Mouse (Mus musculus) embryonic facial prominence, embryonic 11.5 days (tissue): ENCODE data around the gene Kbtbd4. TPM values are rescaled to one million over a fixed set of nuclear protein-coding genes. Genes with fewer than 3 reads are reported as not detected.

Source experiments
- ATAC-seq: fragments of 200-750 bp; cut with Nextera tagmentation; replicated peaks from 2 replicates; pipeline ENCODE4 v1.8.0; 2017; ENCODE audit warnings: low read depth; ENCODE audit not compliant: insufficient number of reproducible peaks, low FRiP score, low TSS enrichment
- DNase-seq: peaks from one replicate; pipeline ENCODE4 v3.0.0-alpha.2; 2015; ENCODE audit warnings: low spot score
- H3K27ac ChIP-seq: fragments of 300-500 bp; sonication (generic); replicated peaks from 2 replicates; pipeline ENCODE4 v1.5.1; 2014; ENCODE audit warnings: mild to moderate bottlenecking, low read depth, low read length, control low read depth
- H3K27me3 ChIP-seq: fragments of 300-500 bp; sonication (generic); 2 replicates; pipeline ENCODE4 v1.6.1; 2014; ENCODE audit warnings: mild to moderate bottlenecking, low read length, moderate library complexity, mixed read lengths; ENCODE audit not compliant: control insufficient read depth, insufficient read depth
- H3K36me3 ChIP-seq: fragments of 300-500 bp; sonication (generic); replicated peaks from 2 replicates; pipeline ENCODE4 v1.6.1; 2014; ENCODE audit warnings: low read depth, mild to moderate bottlenecking, low read length, moderate library complexity, mixed read lengths; ENCODE audit not compliant: control insufficient read depth, insufficient read depth
- H3K4me1 ChIP-seq: fragments of 300-500 bp; sonication (generic); 2 replicates; pipeline ENCODE4 v1.6.1; 2014; ENCODE audit warnings: low read length, mixed read lengths; ENCODE audit not compliant: control insufficient read depth, insufficient read depth
- H3K4me2 ChIP-seq: fragments of 300-500 bp; sonication (generic); 2 replicates; pipeline ENCODE4 v1.6.1; 2014; ENCODE audit warnings: low read depth, mild to moderate bottlenecking, control low read depth, low read length, moderate library complexity
- H3K4me3 ChIP-seq: fragments of 300-500 bp; sonication (generic); 2 replicates; pipeline ENCODE4 v1.5.1; 2014; ENCODE audit warnings: low read depth, low read length, control low read depth
- H3K9ac ChIP-seq: fragments of 300-500 bp; sonication (generic); replicated peaks from 2 replicates; pipeline ENCODE4 v1.6.1; 2014; ENCODE audit warnings: mild to moderate bottlenecking, control low read depth, low read length
- H3K9me3 ChIP-seq: fragments of 300-500 bp; sonication (generic); replicated peaks from 2 replicates; pipeline ENCODE4 v1.6.1; 2016; ENCODE audit warnings: mild to moderate bottlenecking, low read length, inconsistent platforms, mixed read lengths; ENCODE audit not compliant: control insufficient read depth
- WGBS: fragments of 180-500 bp; shearing (Covaris S2); extraction: QIAGEN DNeasy Blood & Tissue Kit; methylation state at CpG from one replicate; pipeline ENCODE4 v1.1.7; 2014; 5-methylcytosine and 5-hydroxymethylcytosine counted together
- polyA plus RNA-seq: library from polyadenylated mRNA; unstranded; fragments of >200 nt; fragmentation: Nextera tagmentation; extraction: Ambion mirVana; gene quantifications from 2 replicates; pipeline ENCODE4 v1.2.1, GENCODE M21; 2014

The Kbtbd4 gene
- polyA plus RNA-seq, 1 experiment from 2014 or later = 53.1 TPM

GRCm38 (mm10) chr2:90928566-90928965 is 24.0 kb downstream of the Kbtbd4 start:
- ATAC-seq (no peak), DNase-seq (no peak)
- H3K36me3 ChIP-seq = no peaks in the 10 kb centered on the region
- no peak overlapping the region for H3K9ac ChIP-seq
- no peak overlapping the region for H3K27ac ChIP-seq
- WGBS = 83% methylated on average over 13 of the region's 13 CpGs
- H3K4me1 ChIP-seq = no peaks in the 10 kb centered on the region
- H3K27me3 ChIP-seq = no peaks in the 10 kb centered on the region
- H3K4me2 ChIP-seq = no peak overlapping the region
- H3K4me3 ChIP-seq = no peak overlapping the region
- no peaks in the 10 kb centered on the region for H3K9me3 ChIP-seq

GRCm38 (mm10) chr2:90931829-90932228 is 27.3 kb downstream of the Kbtbd4 start:
- ATAC-seq (no peak), DNase-seq (no peak)
- H3K9me3 ChIP-seq = no peaks in the 10 kb centered on the region
- no peak overlapping the region for H3K4me3 ChIP-seq
- H3K9ac ChIP-seq = no peak overlapping the region
- no peaks in the 10 kb centered on the region for H3K27me3 ChIP-seq
- no peaks in the 10 kb centered on the region for H3K4me1 ChIP-seq
- H3K27ac ChIP-seq = no peak overlapping the region
- no peaks in the 10 kb centered on the region for H3K36me3 ChIP-seq
- 70% methylated on average over 8 of the region's 8 CpGs for WGBS
- no peak overlapping the region for H3K4me2 ChIP-seq

GRCm38 (mm10) chr2:90932273-90932672 is 27.7 kb downstream of the Kbtbd4 start:
- H3K27me3 ChIP-seq = no peaks in the 10 kb centered on the region
- WGBS = 76% methylated on average over 2 of the region's 2 CpGs
- no peak overlapping the region for H3K27ac ChIP-seq
- no peak overlapping the region for H3K4me2 ChIP-seq
- H3K9me3 ChIP-seq = no peaks in the 10 kb centered on the region
- no peak overlapping the region for H3K4me3 ChIP-seq
- no peaks in the 10 kb centered on the region for H3K36me3 ChIP-seq
- H3K4me1 ChIP-seq = no peaks in the 10 kb centered on the region
- H3K9ac ChIP-seq = no peak overlapping the region
- ATAC-seq (no peak), DNase-seq (no peak)

GRCm38 (mm10) chr2:90938362-90938761 is 33.8 kb downstream of the Kbtbd4 start:
- Histone ChIP-seq H3K36me3 (no peaks in the 10 kb centered on the region), H3K4me3 (no peak overlapping the region), H3K4me1 (no peaks in the 10 kb centered on the region), H3K27ac (no peak overlapping the region), H3K27me3 (no peaks in the 10 kb centered on the region), H3K4me2 (no peak overlapping the region), H3K9ac (no peak overlapping the region), H3K9me3 (no peaks in the 10 kb centered on the region)
- ATAC-seq (no peak), DNase-seq (no peak)
- WGBS = 71% methylated on average over 3 of the region's 3 CpGs

- peak overlapping the region; percentile 97 for H3K9ac ChIP-seq
- 52% methylated on average over 8 of the region's 8 CpGs for WGBS
- no peaks in the 10 kb centered on the region for H3K36me3 ChIP-seq
- peak; percentile 39 for ATAC-seq
- H3K4me3 ChIP-seq = peak overlapping the region; percentile 99
- H3K9me3 ChIP-seq = no peaks in the 10 kb centered on the region
- no peaks in the 10 kb centered on the region for H3K27me3 ChIP-seq
- no peak for DNase-seq
- peak overlapping the region; percentile 92 for H3K27ac ChIP-seq
- H3K4me1 ChIP-seq = no peaks in the 10 kb centered on the region
- peak overlapping the region; percentile 55 for H3K4me2 ChIP-seq
These were observed 35.2 kb downstream of the Kbtbd4 start for GRCm38 (mm10) chr2:90939750-90940149.

- Histone ChIP-seq H3K36me3 (no peaks in the 10 kb centered on the region), H3K9me3 (no peaks in the 10 kb centered on the region), H3K9ac (peak within 1 kb of the TSS; percentile 97), H3K4me3 (peak within 1 kb of the TSS; percentile 99), H3K27me3 (no peaks in the 10 kb centered on the region), H3K4me2 (peak within 1 kb of the TSS; percentile 55), H3K4me1 (no peaks in the 10 kb centered on the region), H3K27ac (peak within 1 kb of the TSS; percentile 92)
- DNase-seq = peak; percentile 92
- peak; percentile 89 for ATAC-seq
- WGBS = under 1% methylated on average over 67 of the region's 113 CpGs
These were observed 36.0 kb downstream of the Kbtbd4 start, which contains the start of gene Celf1 for GRCm38 (mm10) chr2:90940233-90941229. TSS of gene Celf1 (plus strand) at chr2:90940382.

GRCm38 (mm10) chr2:90941744-90942143 is 37.2 kb downstream of the Kbtbd4 start:
- DNase-seq = no peak
- WGBS = 69% methylated on average over 2 of the region's 2 CpGs
- Histone ChIP-seq H3K4me2 (peak overlapping the region; percentile 55), H3K27ac (no peak overlapping the region), H3K36me3 (no peaks in the 10 kb centered on the region), H3K9me3 (no peaks in the 10 kb centered on the region), H3K4me3 (peak overlapping the region; percentile 99; the same call in 1 of the 2 replicates), H3K4me1 (no peaks in the 10 kb centered on the region), H3K27me3 (no peaks in the 10 kb centered on the region), H3K9ac (no peak overlapping the region)
- ATAC-seq = no peak

- no peaks in the 10 kb centered on the region for H3K36me3 ChIP-seq
- ATAC-seq = 0 out of 2 replicates have a peak, but pooled peaks have one; percentile 3
- no peak for DNase-seq
- no peak overlapping the region for H3K9ac ChIP-seq
- no peak overlapping the region for H3K27ac ChIP-seq
- H3K4me1 ChIP-seq = no peaks in the 10 kb centered on the region
- no peak overlapping the region for H3K4me3 ChIP-seq
- no peak overlapping the region for H3K4me2 ChIP-seq
- H3K9me3 ChIP-seq = no peaks in the 10 kb centered on the region
- 88% methylated on average over 5 of the region's 5 CpGs for WGBS
- no peaks in the 10 kb centered on the region for H3K27me3 ChIP-seq
These were observed 45.6 kb downstream of the Kbtbd4 start for GRCm38 (mm10) chr2:90950149-90950548.
